Mouse (Mus musculus): ENCODE data around the gene Scn4a.
"Not testable (repeated sequence)": the region's sequence is repeated elsewhere in the genome, so short reads cannot be mapped to it uniquely, and the experiment has no call there.

Gene Scn4a

GRCm38 (mm10) chr11:106353188-106353587 lies at the start of gene Scn4a:
Scn4a (minus strand) TSS chr11:106353288.
- no peak for DNase-seq (ENCODE audit: low read depth)

GRCm38 (mm10) chr11:106398481-106398880 lies 45.4 kb upstream of the Scn4a start:
- DNase-seq (ENCODE audit: low read depth), result no peak

- peak; percentile 40 for DNase-seq (ENCODE audit: low read depth)
Observed at GRCm38 (mm10) chr11:106397656-106398055, 44.6 kb upstream of the Scn4a start.

GRCm38 (mm10) chr11:106394055-106394454 lies 41.0 kb upstream of the Scn4a start:
- not testable (repeated sequence) for DNase-seq (ENCODE audit: low read depth)

- no peak for DNase-seq (ENCODE audit: low read depth)
Observed at GRCm38 (mm10) chr11:106393331-106393616, 40.2 kb upstream of the Scn4a start.

GRCm38 (mm10) chr11:106392597-106393330 lies 39.7 kb upstream of the Scn4a start:
- no peak for DNase-seq (ENCODE audit: low read depth)

- peak; percentile 90 for DNase-seq (ENCODE audit: low read depth)
Observed at GRCm38 (mm10) chr11:106391546-106392188, 38.6 kb upstream of the Scn4a start.

GRCm38 (mm10) chr11:106390757-106391156 lies 37.7 kb upstream of the Scn4a start:
- DNase-seq (ENCODE audit: low read depth), result no peak

- no peak for DNase-seq (ENCODE audit: low read depth)
Observed at GRCm38 (mm10) chr11:106389611-106390010, 36.5 kb upstream of the Scn4a start.

- peak; percentile 92 for DNase-seq (ENCODE audit: low read depth)
Observed at GRCm38 (mm10) chr11:106387791-106388216, 34.7 kb upstream of the Scn4a start, which contains the start of gene Icam2. Icam2 (minus strand) TSS chr11:106388075.

GRCm38 (mm10) chr11:106387020-106387419 lies 33.9 kb upstream of the Scn4a start:
- DNase-seq (ENCODE audit: low read depth), result peak; percentile 77

- DNase-seq (ENCODE audit: low read depth), result no peak
Observed at GRCm38 (mm10) chr11:106386409-106386808, 33.3 kb upstream of the Scn4a start.

GRCm38 (mm10) chr11:106383051-106383790 lies 30.1 kb upstream of the Scn4a start:
- DNase-seq (ENCODE audit: low read depth), result no peak

GRCm38 (mm10) chr11:106382424-106382823 lies 29.3 kb upstream of the Scn4a start:
- DNase-seq (ENCODE audit: low read depth), result no peak

GRCm38 (mm10) chr11:106381883-106382282 lies 28.8 kb upstream of the Scn4a start:
- DNase-seq (ENCODE audit: low read depth), result no peak

- DNase-seq (ENCODE audit: low read depth), result no peak
Observed at GRCm38 (mm10) chr11:106381011-106381410, 27.9 kb upstream of the Scn4a start.

- no peak for DNase-seq (ENCODE audit: low read depth)
Observed at GRCm38 (mm10) chr11:106374979-106375378, 21.9 kb upstream of the Scn4a start.

- DNase-seq (ENCODE audit: low read depth), result no peak
Observed at GRCm38 (mm10) chr11:106374559-106374958, 21.5 kb upstream of the Scn4a start.

GRCm38 (mm10) chr11:106373998-106374397 lies 20.9 kb upstream of the Scn4a start:
- no peak for DNase-seq (ENCODE audit: low read depth)

GRCm38 (mm10) chr11:106366316-106366715 lies 13.2 kb upstream of the Scn4a start:
- DNase-seq (ENCODE audit: low read depth), result peak; percentile 86

- no peak for DNase-seq (ENCODE audit: low read depth)
Observed at GRCm38 (mm10) chr11:106365366-106365765, 12.3 kb upstream of the Scn4a start, which contains the start of gene Prr29. Prr29 (plus strand) TSS chr11:106365472.

- peak; percentile 2 for DNase-seq (ENCODE audit: low read depth)
Observed at GRCm38 (mm10) chr11:106364712-106365111, 11.6 kb upstream of the Scn4a start.

- peak; percentile 53 for DNase-seq (ENCODE audit: low read depth)
Observed at GRCm38 (mm10) chr11:106359350-106359749, 6.3 kb upstream of the Scn4a start.
